In genomic region chr9:99671603-99672002, GRCm38 (mm10) we compare ENCODE assay signal across 12 mouse cellular contexts. TPM values are rescaled to one million over a fixed set of nuclear protein-coding genes. Genes with fewer than 3 reads are reported as not detected.
DNase-seq lines count a peak whose midpoint lies in the region; ATAC-seq and TF ChIP-seq lines count a peak whose summit lies in the region.
"Had no signal": no experiment of that assay in that cellular context is flagged by ENCODE, and none has a peak within 500 bp of the region (broad histone marks: within the 10 kb centered on the region; RNA-seq: fewer than 3 reads in every experiment).

No protein-coding gene starts in this region.

- no peak overlapping the region for H3K27ac ChIP-seq in kidney, postnatal 0 days
- H3K27ac ChIP-seq in CH12.LX (ENCODE audit: insufficient read depth, low read depth), result no peak overlapping the region
- no peak overlapping the region for H3K27ac ChIP-seq in lung, embryonic 14.5 days (ENCODE audit: low read depth)
- H3K27ac ChIP-seq: forebrain, embryonic 12.5 days had no signal

- TF ChIP-seq EP300 in CH12.LX (IDR thresholded peaks at IDR 0.05; ENCODE audit: low read length), result no peak

- in situ Hi-C loops in CH12.LX (cut with MboI; ENCODE audit: low pct_ligation_motif_present, low pct_unique_long_range_greater_than_20kb, low sequenced_read_pairs), result no loop called here

- dilution Hi-C loops in CH12.LX (cut with MboI; ENCODE audit: extremely low pct_ligation_motif_present, extremely low pct_unique_long_range_greater_than_20kb, low sequenced_read_pairs), result no loop called here

- no peak overlapping the region for H3K9ac ChIP-seq in kidney, postnatal 0 days (ENCODE audit: low read depth, low read length)
- no peak overlapping the region for H3K9ac ChIP-seq in CH12.LX (ENCODE audit: insufficient read depth, low read depth)
- H3K9ac ChIP-seq in lung, embryonic 14.5 days, result no peak overlapping the region
- H3K9ac ChIP-seq: forebrain, embryonic 12.5 days had no signal

- peak; percentile 29 for TF ChIP-seq RAD21 in CH12.LX (IDR thresholded peaks at IDR 0.05; ENCODE audit: low read depth, low read length)

- no peaks in the 10 kb centered on the region for H3K79me2 ChIP-seq in CH12.LX (replicated peaks; ENCODE audit: control insufficient read depth, extremely low read depth, insufficient read depth, poor library complexity, severe bottlenecking)

- no peak overlapping the region for H3K4me3 ChIP-seq in kidney, postnatal 0 days (replicated peaks; ENCODE audit: low read depth, low read length)
- no peak overlapping the region for H3K4me3 ChIP-seq in CH12.LX (replicated peaks in 1 of 3; ENCODE audit: low read depth in 2 of 3, low read length in 2 of 3, poor library complexity in 1 of 3)
- H3K4me3 ChIP-seq in lung, embryonic 14.5 days (ENCODE audit: low read depth, low read length), result no peak overlapping the region
- H3K4me3 ChIP-seq: forebrain, embryonic 12.5 days had no signal

- H3K36me3 ChIP-seq in kidney, postnatal 0 days (ENCODE audit: insufficient read depth, low read length), result peaks cover 17% of the 10 kb centered on the region; the same call in 1 of the 2 replicates
- H3K36me3 ChIP-seq in CH12.LX (replicated peaks in 1 of 2; ENCODE audit: control insufficient read depth in 1 of 2, insufficient read depth in 1 of 2, low read length in 1 of 2), result no peaks in the 10 kb centered on the region
- H3K36me3 ChIP-seq in lung, embryonic 14.5 days (ENCODE audit: insufficient read depth), result peaks cover 44% of the 10 kb centered on the region

- H3K4me2 ChIP-seq in kidney, postnatal 0 days (ENCODE audit: low read length), result no peak overlapping the region
- H3K4me2 ChIP-seq in CH12.LX (ENCODE audit: insufficient read depth, low read depth, poor library complexity, severe bottlenecking), result no peak overlapping the region
- no peak overlapping the region for H3K4me2 ChIP-seq in lung, embryonic 14.5 days
- H3K4me2 ChIP-seq: forebrain, embryonic 12.5 days had no signal

- WGBS in kidney, postnatal 0 days, result 27% methylated on average over 2 of the region's 2 CpGs
- 44% methylated on average over 2 of the region's 2 CpGs for WGBS in lung, embryonic 14.5 days

- no peak for ATAC-seq in cerebellum, adult (ENCODE audit: insufficient number of reproducible peaks, low FRiP score, low TSS enrichment)
- ATAC-seq in kidney, postnatal 0 days (replicated peaks; ENCODE audit: low FRiP score, low read depth), result no peak
- ATAC-seq in lung, embryonic 14.5 days (ENCODE audit: insufficient read depth), result 0 out of 2 replicates have a peak, but pooled peaks have one; percentile 33

- TF ChIP-seq CTCF in kidney, postnatal 0 days (IDR thresholded peaks at IDR 0.05; ENCODE audit: low read depth), result peak; percentile 53
- peak in 1 of 2 experiments; percentile 18; a peak in 1 of 4 replicates for TF ChIP-seq CTCF in CH12.LX (conservative IDR thresholded peaks at IDR 0.05 in 1 of 2, IDR thresholded peaks at IDR 0.05 in 1 of 2; ENCODE audit: low read depth in 2 of 2, low read length in 2 of 2)
- peak; percentile 63 for TF ChIP-seq CTCF in lung, embryonic 14.5 days (IDR thresholded peaks at IDR 0.05; ENCODE audit: low read depth)

- no peaks in the 10 kb centered on the region for H3K4me1 ChIP-seq in kidney, postnatal 0 days (replicated peaks; ENCODE audit: insufficient read depth, low read length)
- no peaks in the 10 kb centered on the region for H3K4me1 ChIP-seq in CH12.LX (ENCODE audit: control insufficient read depth in 1 of 2, insufficient read depth in 2 of 2)
- no peaks in the 10 kb centered on the region for H3K4me1 ChIP-seq in lung, embryonic 14.5 days (ENCODE audit: insufficient read depth)
- H3K4me1 ChIP-seq: forebrain, embryonic 12.5 days had no signal

- H3K27me3 ChIP-seq in kidney, postnatal 0 days (ENCODE audit: insufficient read depth, low read length), result no peaks in the 10 kb centered on the region
- peaks cover 13% of the 10 kb centered on the region for H3K27me3 ChIP-seq in CH12.LX (replicated peaks)
- H3K27me3 ChIP-seq in lung, embryonic 14.5 days (ENCODE audit: insufficient read depth, low read length), result no peaks in the 10 kb centered on the region
- H3K27me3 ChIP-seq: forebrain, embryonic 12.5 days had no signal

- TF ChIP-seq POLR2A in CH12.LX (IDR thresholded peaks at IDR 0.05; ENCODE audit: low read depth, low read length), result no peak

- no peaks in the 10 kb centered on the region for H3K9me3 ChIP-seq in kidney, postnatal 0 days (replicated peaks; ENCODE audit: low read length)
- H3K9me3 ChIP-seq in CH12.LX (replicated peaks; ENCODE audit: low read length), result peaks cover 11% of the 10 kb centered on the region
- no peaks in the 10 kb centered on the region for H3K9me3 ChIP-seq in lung, embryonic 14.5 days (ENCODE audit: low read depth, low read length)
- H3K9me3 ChIP-seq: forebrain, embryonic 12.5 days had no signal

- DNase-seq in cerebellum, postnatal 14 days, result peak; percentile 42 to 58
- no peak for DNase-seq in kidney, postnatal 0 days (ENCODE audit: low spot score)
- DNase-seq in kidney, adult 18-20 months, result no peak
- peak; percentile 12 for DNase-seq in CH12.LX (ENCODE audit: extremely low read depth)
- DNase-seq in lung, embryonic 14.5 days, result peak; percentile 54
- DNase-seq in right cerebral cortex, postnatal 4 days, result no peak
- DNase-seq in cerebellum, adult 11-12 months, result no peak
- DNase-seq: adrenal gland, adult 2 months; cerebellum, postnatal 36 days had no signal

TF ChIP-seq in CH12.LX, 34 proteins besides CTCF, POLR2A, EP300 and RAD21:
- no peak for TF ChIP-seq JUN (IDR thresholded peaks at IDR 0.05; ENCODE audit: insufficient read depth, low read depth, low read length)
- no peak for TF ChIP-seq NELFE (IDR thresholded peaks at IDR 0.05; ENCODE audit: low read depth, low read length)
- no peak for TF ChIP-seq ZMIZ1 (IDR thresholded peaks at IDR 0.05; ENCODE audit: low read depth, low read length)
- no peak for TF ChIP-seq HCFC1 (IDR thresholded peaks at IDR 0.05; ENCODE audit: low read depth, low read length)
- TF ChIP-seq NRF1 (IDR thresholded peaks at IDR 0.05; ENCODE audit: low read depth, low read length), result no peak
- no peak for TF ChIP-seq IRF4 (IDR thresholded peaks at IDR 0.05; ENCODE audit: low read depth, low read length)
- no peak for TF ChIP-seq PAX5 (IDR thresholded peaks at IDR 0.05; ENCODE audit: low read length)
- no peak for TF ChIP-seq GABPA (IDR thresholded peaks at IDR 0.05; ENCODE audit: insufficient replicate concordance, low read depth, low read length)
- no peak for TF ChIP-seq CHD2 (IDR thresholded peaks at IDR 0.05; ENCODE audit: low read length)
- TF ChIP-seq ETS1 (conservative IDR thresholded peaks at IDR 0.05; ENCODE audit: low read depth, low read length), result no peak
- no peak for TF ChIP-seq RCOR1 (conservative IDR thresholded peaks at IDR 0.05; ENCODE audit: low read depth, low read length)
- no peak for TF ChIP-seq KAT2A (IDR thresholded peaks at IDR 0.05; ENCODE audit: insufficient replicate concordance, low read length)

RNA-seq across cellular contexts. Expression of gene Dzip1l, which starts 42.3 kb away (rescaled TPM):
- 17.3 and 18.7 TPM in 2 replicates for polyA plus RNA-seq in kidney, postnatal 0 days (2015; fragmentation: Nextera tagmentation; extraction: Ambion mirVana)
- total RNA-seq in CH12.LX (2012; rRNA removed) (not detected in 2 replicates), CH12.LX (2014; rRNA removed) (not detected in 2 replicates)
- polyA plus RNA-seq in CH12.LX (2012; ENCODE audit: insufficient read length, low read depth), result not detected in 2 replicates
- 26.1 and 33.1 TPM in 2 replicates for polyA plus RNA-seq in lung, embryonic 14.5 days (2014; fragmentation: Nextera tagmentation; extraction: Ambion mirVana)

RNA-seq across cellular contexts. Expression of gene Cldn18, which starts 45.5 kb away (rescaled TPM):
- polyA plus RNA-seq in kidney, postnatal 0 days (2015; fragmentation: Nextera tagmentation; extraction: Ambion mirVana), result 0.13 TPM in 1 of 2 replicates, not detected in the other
- total RNA-seq in CH12.LX (2012; rRNA removed) (not detected in 2 replicates), CH12.LX (2014; rRNA removed) (not detected in 2 replicates)
- not detected in 2 replicates for polyA plus RNA-seq in CH12.LX (2012; ENCODE audit: insufficient read length, low read depth)
- 178 and 206 TPM in 2 replicates for polyA plus RNA-seq in lung, embryonic 14.5 days (2014; fragmentation: Nextera tagmentation; extraction: Ambion mirVana)
- total RNA-seq: adrenal gland, adult 2 months; left cerebral cortex, adult 18-20 months had no signal
- polyA plus RNA-seq: adrenal gland, adult 2 months; forebrain, embryonic 12.5 days had no signal

RNA-seq across cellular contexts. Expression of gene A4gnt, which starts 59.3 kb away (rescaled TPM):
- 1.2 and 2.0 TPM in 2 replicates for polyA plus RNA-seq in kidney, postnatal 0 days (2015; fragmentation: Nextera tagmentation; extraction: Ambion mirVana)
- total RNA-seq in CH12.LX (2012; rRNA removed), result not detected in 2 replicates
- total RNA-seq in CH12.LX (2014; rRNA removed), result not detected in 2 replicates
- not detected in 2 replicates for polyA plus RNA-seq in CH12.LX (2012; ENCODE audit: insufficient read length, low read depth)
- not detected in 2 replicates for polyA plus RNA-seq in lung, embryonic 14.5 days (2014; fragmentation: Nextera tagmentation; extraction: Ambion mirVana)
- total RNA-seq: adrenal gland, adult 2 months had no signal
- polyA plus RNA-seq: adrenal gland, adult 2 months; forebrain, embryonic 12.5 days had no signal

Comparison
In these comparisons a context has a peak if more than half of its experiments do, and no peak if none do; other contexts are left out.
1. DNase-seq: peak in cerebellum, postnatal 14 days (2 of 2), CH12.LX (single experiment) and lung, embryonic 14.5 days (single experiment); none in kidney, postnatal 0 days (single experiment), kidney, adult 18-20 months (single experiment), right cerebral cortex, postnatal 4 days (single experiment) and cerebellum, adult 11-12 months (single experiment).
2. RNA of gene Dzip1l, which starts 42.3 kb away (polyA plus RNA-seq): 26.1 to 33.1 TPM in lung, embryonic 14.5 days and 17.3 to 18.7 TPM in kidney, postnatal 0 days; not detected in CH12.LX; every median in the first group is over 10 times any median in the second.
3. RNA of gene Cldn18, which starts 45.5 kb away (polyA plus RNA-seq): 178 to 206 TPM in lung, embryonic 14.5 days; 0.13 TPM in kidney, postnatal 0 days and not detected in CH12.LX; every median in the first group is over 100 times any median in the second.